Mouse (Mus musculus): ENCODE data around the gene Kcns1.

- TF ChIP-seq POLR2A (IDR thresholded peaks at IDR 0.05; ENCODE audit: borderline replicate concordance, low read depth, low read length) (no peak), CTCF (IDR thresholded peaks at IDR 0.05; ENCODE audit: low read depth, low read length) (no peak)
Measured at GRCm38 (mm10) chr2:164164941-164165340, 6.0 kb downstream of the Kcns1 start.
